Mouse (Mus musculus): ENCODE measurements around the gene Slf2. TPM values are rescaled to one million over a fixed set of nuclear protein-coding genes. Genes with fewer than 3 reads are reported as not detected.
A peak's percentile ranks its signal among the peaks of the same experiment; 100 is the strongest.

The Slf2 gene
- total and polyA plus RNA-seq, 2 experiments = 7.9 to 15.1 TPM

DNA sequence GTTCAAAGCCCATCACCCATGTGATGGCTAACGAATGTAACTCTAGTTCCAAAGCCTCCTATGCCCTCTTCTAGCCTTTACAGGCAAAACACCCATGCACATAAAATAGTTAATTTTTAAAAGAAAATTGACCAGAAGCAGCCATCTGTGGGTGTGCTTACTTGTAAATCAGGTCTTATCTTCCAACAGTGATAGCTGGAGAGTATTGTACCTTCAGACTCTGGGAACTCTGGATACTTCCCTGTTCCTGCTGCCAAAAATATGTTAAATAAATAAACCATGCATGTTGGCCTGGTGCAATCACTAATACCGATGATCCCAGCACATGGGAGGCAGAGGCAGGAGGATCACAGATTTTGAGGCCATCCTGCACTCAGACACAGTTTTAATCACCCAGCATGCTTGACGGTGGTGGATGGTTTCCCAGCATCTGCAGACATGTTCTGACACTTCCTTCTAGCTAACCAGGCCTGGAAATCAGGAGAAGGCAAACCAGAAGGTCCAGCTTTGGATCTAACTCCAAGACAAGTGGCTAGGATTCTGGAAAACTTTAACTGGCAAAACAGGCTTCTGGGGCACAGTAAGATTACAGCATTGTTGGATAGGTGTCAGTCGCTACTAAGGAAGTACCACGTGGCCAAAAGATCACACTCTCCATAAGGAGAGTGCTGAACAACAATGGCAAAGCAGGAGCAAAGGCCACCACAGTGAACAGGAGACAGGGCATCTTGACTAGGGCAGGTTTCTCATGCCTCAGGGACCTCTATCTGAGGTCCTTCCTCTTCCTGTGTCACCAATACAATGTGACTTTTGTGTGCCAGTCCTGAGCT is 54.4 kb downstream of the Slf2 start:
- no peak overlapping the region for H3K4me3 ChIP-seq (ENCODE audit: insufficient read depth, low read depth, low read length)
- H3K9ac ChIP-seq (ENCODE audit: low read depth, low read length) = no peak overlapping the region
- TF ChIP-seq POLR2A (IDR thresholded peaks at IDR 0.05; ENCODE audit: extremely low read depth, insufficient read depth, low read length) = no peak
- TF ChIP-seq CTCF (IDR thresholded peaks at IDR 0.05; ENCODE audit: low read depth, low read length) = no peak
- peaks cover 5% of the 10 kb centered on the region; the same call in 1 of the 2 replicates for H3K36me3 ChIP-seq (ENCODE audit: control insufficient read depth, insufficient read depth, low read length)
- no peaks in the 10 kb centered on the region for H3K79me2 ChIP-seq (ENCODE audit: control insufficient read depth, insufficient read depth, low read length)
- H3K27ac ChIP-seq (replicated peaks; ENCODE audit: insufficient read depth, low read depth, low read length) = peak overlapping the region; percentile 69
- H3K4me1 ChIP-seq (ENCODE audit: control insufficient read depth, insufficient read depth, low read length) = peaks cover 28% of the 10 kb centered on the region
- 11% methylated on average over 5 of the region's 5 CpGs for WGBS
- no peaks in the 10 kb centered on the region for H3K27me3 ChIP-seq (ENCODE audit: control insufficient read depth, insufficient read depth, low read length)
- DNase-seq (ENCODE audit: extremely low read depth, low read depth, low spot score) = peak; percentile 90

GRCm38 (mm10) chr19:44987004-44987403 is 56.1 kb downstream of the Slf2 start:
- no peak for TF ChIP-seq CTCF (IDR thresholded peaks at IDR 0.05; ENCODE audit: low read depth, low read length)
- no peak for TF ChIP-seq POLR2A (IDR thresholded peaks at IDR 0.05; ENCODE audit: extremely low read depth, insufficient read depth, low read length)
- Histone ChIP-seq H3K27me3 (ENCODE audit: control insufficient read depth, insufficient read depth, low read length) (no peaks in the 10 kb centered on the region), H3K4me3 (ENCODE audit: insufficient read depth, low read depth, low read length) (no peak overlapping the region), H3K79me2 (ENCODE audit: control insufficient read depth, insufficient read depth, low read length) (peaks cover 3% of the 10 kb centered on the region; the same call in 1 of the 2 replicates), H3K36me3 (ENCODE audit: control insufficient read depth, insufficient read depth, low read length) (no peaks in the 10 kb centered on the region), H3K27ac (replicated peaks; ENCODE audit: insufficient read depth, low read depth, low read length) (no peak overlapping the region), H3K4me1 (ENCODE audit: control insufficient read depth, insufficient read depth, low read length) (peaks cover 35% of the 10 kb centered on the region), H3K9ac (ENCODE audit: low read depth, low read length) (no peak overlapping the region)
- DNase-seq (ENCODE audit: extremely low read depth, low read depth, low spot score) = no peak
- 83% methylated on average over 6 of the region's 6 CpGs for WGBS

- WGBS = 45% methylated on average over 6 of the region's 6 CpGs
- H3K4me3 ChIP-seq (ENCODE audit: insufficient read depth, low read depth, low read length) = no peak overlapping the region
- TF ChIP-seq CTCF (IDR thresholded peaks at IDR 0.05; ENCODE audit: low read depth, low read length) (no peak), POLR2A (IDR thresholded peaks at IDR 0.05; ENCODE audit: extremely low read depth, insufficient read depth, low read length) (no peak)
- H3K9ac ChIP-seq (ENCODE audit: low read depth, low read length) = no peak overlapping the region
- H3K4me1 ChIP-seq (ENCODE audit: control insufficient read depth, insufficient read depth, low read length) = peaks cover 42% of the 10 kb centered on the region
- H3K27ac ChIP-seq (replicated peaks; ENCODE audit: insufficient read depth, low read depth, low read length) = no peak overlapping the region; the same call in 1 of the 2 replicates
- no peak for DNase-seq (ENCODE audit: extremely low read depth, low read depth, low spot score)
- H3K27me3 ChIP-seq (ENCODE audit: control insufficient read depth, insufficient read depth, low read length) = no peaks in the 10 kb centered on the region
- 0 out of 2 replicates have a peak, but pooled peaks cover 2% of the 10 kb centered on the region for H3K36me3 ChIP-seq (ENCODE audit: control insufficient read depth, insufficient read depth, low read length)
- peaks cover 3% of the 10 kb centered on the region; the same call in 1 of the 2 replicates for H3K79me2 ChIP-seq (ENCODE audit: control insufficient read depth, insufficient read depth, low read length)
Measured at GRCm38 (mm10) chr19:44987851-44988250, 56.9 kb downstream of the Slf2 start.

- 17% methylated on average over 9 of the region's 9 CpGs for WGBS
- DNase-seq (ENCODE audit: extremely low read depth, low read depth, low spot score) = peak; percentile 58
- TF ChIP-seq CTCF (IDR thresholded peaks at IDR 0.05; ENCODE audit: low read depth, low read length) = no peak
- TF ChIP-seq POLR2A (IDR thresholded peaks at IDR 0.05; ENCODE audit: extremely low read depth, insufficient read depth, low read length) = no peak
- Histone ChIP-seq H3K27ac (replicated peaks; ENCODE audit: insufficient read depth, low read depth, low read length) (peak overlapping the region; percentile 81), H3K79me2 (ENCODE audit: control insufficient read depth, insufficient read depth, low read length) (peaks cover 3% of the 10 kb centered on the region; the same call in 1 of the 2 replicates), H3K9ac (ENCODE audit: low read depth, low read length) (peak overlapping the region; percentile 45; the same call in 1 of the 2 replicates), H3K4me3 (ENCODE audit: insufficient read depth, low read depth, low read length) (peak overlapping the region; percentile 12; the same call in 1 of the 2 replicates), H3K4me1 (ENCODE audit: control insufficient read depth, insufficient read depth, low read length) (peaks cover 42% of the 10 kb centered on the region), H3K36me3 (ENCODE audit: control insufficient read depth, insufficient read depth, low read length) (0 out of 2 replicates have a peak, but pooled peaks cover 2% of the 10 kb centered on the region), H3K27me3 (ENCODE audit: control insufficient read depth, insufficient read depth, low read length) (no peaks in the 10 kb centered on the region)
Measured at GRCm38 (mm10) chr19:44988321-44988720, 57.4 kb downstream of the Slf2 start.

DNA sequence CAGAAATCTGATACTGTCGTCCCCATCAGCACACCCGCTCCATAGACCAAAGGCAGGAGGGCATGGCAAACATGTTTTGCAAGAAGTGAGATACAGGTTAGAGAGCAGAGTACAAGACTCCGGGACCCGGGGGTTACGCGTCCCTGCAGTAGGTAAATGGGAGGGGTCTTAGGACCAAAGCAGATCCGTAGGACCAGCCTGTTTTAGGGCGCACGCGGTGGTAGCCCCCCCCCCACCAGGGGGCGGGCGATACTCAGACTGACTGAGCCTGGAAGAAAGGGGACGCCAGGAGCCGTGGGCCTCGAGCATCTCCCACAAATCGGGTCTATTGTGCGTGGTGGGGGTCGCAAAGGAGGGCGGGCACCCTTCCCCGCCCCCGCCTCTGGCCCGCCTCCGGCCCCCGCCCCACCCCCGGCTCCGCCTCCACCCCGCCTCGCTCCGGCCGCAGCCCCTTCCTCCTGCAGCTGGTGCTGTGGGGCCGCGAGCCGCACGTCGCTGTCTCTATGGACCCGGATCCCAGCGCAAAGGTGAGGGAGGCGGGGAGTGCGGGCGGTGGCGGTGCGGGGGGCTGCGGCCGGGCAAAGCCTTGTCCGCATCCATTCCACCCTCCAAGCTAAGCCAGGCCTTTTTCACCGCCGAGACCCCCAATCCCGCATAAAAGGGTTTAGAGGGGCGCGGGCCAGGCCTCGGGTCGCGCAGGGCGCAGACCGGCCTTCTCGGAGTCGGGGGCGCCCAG is 58.0 kb downstream of the Slf2 start, which contains the start of gene Sema4g:
Gene Sema4g (plus strand): TSS at position 271 of the 736 bp plus-strand sequence.
- H3K4me1 ChIP-seq (ENCODE audit: control insufficient read depth, insufficient read depth, low read length) = peaks cover 40% of the 10 kb centered on the region
- TF ChIP-seq CTCF (IDR thresholded peaks at IDR 0.05; ENCODE audit: low read depth, low read length) (peak; percentile 28; the same call in 1 of the 2 replicates), POLR2A (IDR thresholded peaks at IDR 0.05; ENCODE audit: extremely low read depth, insufficient read depth, low read length) (peak; percentile 60)
- under 1% methylated on average over 50 of the region's 58 CpGs for WGBS
- peak within 1 kb of the TSS; percentile 82 for H3K4me3 ChIP-seq (ENCODE audit: insufficient read depth, low read depth, low read length)
- no peaks in the 10 kb centered on the region for H3K27me3 ChIP-seq (ENCODE audit: control insufficient read depth, insufficient read depth, low read length)
- peaks cover 5% of the 10 kb centered on the region for H3K36me3 ChIP-seq (ENCODE audit: control insufficient read depth, insufficient read depth, low read length)
- DNase-seq (ENCODE audit: extremely low read depth, low read depth, low spot score) = peak; percentile 90
- H3K9ac ChIP-seq (ENCODE audit: low read depth, low read length) = peak within 1 kb of the TSS; percentile 87
- H3K27ac ChIP-seq (replicated peaks; ENCODE audit: insufficient read depth, low read depth, low read length) = peak within 1 kb of the TSS; percentile 99
- peaks cover 3% of the 10 kb centered on the region; the same call in 1 of the 2 replicates for H3K79me2 ChIP-seq (ENCODE audit: control insufficient read depth, insufficient read depth, low read length)
